Mouse (Mus musculus): ENCODE data around the gene Scarb2.
A peak's percentile ranks its signal among the peaks of the same experiment; 100 is the strongest.

Scarb2 gene

DNA sequence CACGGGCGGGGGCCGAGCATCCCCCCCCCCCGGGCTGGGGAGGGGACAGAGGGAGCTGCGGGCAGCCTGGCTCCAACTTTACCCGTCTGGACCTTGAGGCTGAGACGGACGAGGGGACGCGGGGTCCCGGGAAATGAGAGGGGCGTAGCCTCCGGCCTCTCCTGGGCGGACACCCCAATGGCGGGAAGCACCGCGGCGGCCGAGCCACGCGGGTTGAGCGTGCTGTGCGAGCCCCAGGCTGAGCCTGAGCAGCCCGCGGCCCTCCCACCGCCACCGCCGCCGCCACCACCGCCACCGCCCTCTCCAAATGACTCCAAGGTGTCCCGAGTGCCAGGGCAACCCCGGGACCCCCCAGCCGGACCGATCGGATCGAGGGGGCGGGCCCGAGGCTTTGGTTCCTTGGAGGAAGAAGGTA is 72.1 kb downstream of the Scarb2 start:
- DNase-seq = no peak

DNA sequence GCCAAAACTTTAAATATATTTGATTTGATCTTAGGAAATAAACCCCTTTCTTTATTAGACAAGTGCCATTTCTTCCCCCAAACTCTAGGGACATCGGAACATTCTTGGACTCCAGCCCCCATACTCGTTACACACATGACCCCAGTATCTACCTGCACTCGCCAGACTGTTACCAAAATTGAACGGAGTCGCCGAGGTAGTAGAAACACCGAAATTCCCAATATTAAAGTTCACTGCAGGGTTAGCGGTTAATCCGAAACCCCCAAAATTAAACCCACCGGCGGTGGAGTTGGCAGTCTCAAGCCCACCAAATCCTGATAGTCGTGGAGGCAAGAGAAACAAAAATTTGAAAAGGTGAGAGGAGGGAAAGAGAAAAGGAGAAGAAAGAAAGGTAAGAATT is 72.6 kb downstream of the Scarb2 start:
- peak in 1 of 2 experiments; percentile 12 for DNase-seq

DNA sequence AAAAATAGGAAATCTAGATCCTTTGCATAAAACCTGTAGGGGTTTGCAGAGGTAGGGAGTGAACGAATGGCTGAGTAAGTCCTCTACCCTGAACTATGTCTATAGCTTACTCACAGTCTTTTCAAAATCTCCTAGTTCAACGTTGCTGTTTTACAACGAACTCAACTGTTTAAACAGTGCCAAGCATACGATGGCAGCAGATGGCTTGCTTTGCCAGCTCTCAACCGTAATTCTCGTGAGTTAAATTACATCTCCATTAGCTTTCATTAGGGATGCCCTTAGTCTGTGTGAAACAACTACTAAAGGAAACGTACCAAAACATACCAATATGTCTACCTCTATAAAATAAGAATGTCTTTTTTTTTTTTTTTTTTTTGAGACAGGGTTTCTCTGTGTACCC is 75.0 kb downstream of the Scarb2 start:
- DNase-seq = no peak

DNA sequence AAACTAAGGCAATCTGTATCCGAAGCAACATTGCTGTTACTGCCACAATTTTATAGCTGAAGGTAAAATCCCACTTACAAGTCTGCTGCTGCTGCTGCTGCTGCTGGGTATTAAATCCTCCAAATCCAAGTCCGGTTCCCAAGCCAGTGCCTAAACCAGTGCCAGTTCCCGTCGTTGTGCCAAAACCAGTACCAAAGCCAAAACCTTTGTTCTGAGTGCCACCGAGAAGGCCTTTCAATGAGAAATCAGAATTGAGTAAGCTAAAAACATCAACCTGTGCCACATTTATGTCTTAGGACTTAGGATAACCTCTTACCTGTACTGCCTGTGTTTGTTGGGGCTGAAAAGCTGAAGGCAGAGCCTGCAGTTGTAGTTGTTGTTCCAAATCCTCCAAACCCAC is 75.9 kb downstream of the Scarb2 start:
- peak in 1 of 2 experiments; percentile 22 for DNase-seq

DNA sequence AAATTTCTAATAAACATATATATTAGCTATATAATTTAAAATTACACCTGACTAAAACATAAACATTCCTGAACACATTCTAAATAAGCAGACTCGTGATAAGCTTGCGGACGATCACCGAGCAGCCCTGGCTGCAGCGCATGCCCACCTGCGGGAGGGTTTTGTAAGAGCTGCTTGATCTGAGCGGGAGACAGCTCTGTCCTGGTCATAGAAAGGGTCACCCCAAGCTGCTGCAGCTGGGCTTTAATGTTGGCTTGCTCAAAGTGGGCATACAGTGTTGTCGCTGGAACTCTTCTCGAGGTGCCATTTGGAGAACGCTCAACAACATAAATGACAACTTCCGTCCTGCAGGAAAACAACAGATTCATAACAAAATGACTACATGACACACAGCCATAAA is 82.5 kb downstream of the Scarb2 start:
- DNase-seq = no peak

DNA sequence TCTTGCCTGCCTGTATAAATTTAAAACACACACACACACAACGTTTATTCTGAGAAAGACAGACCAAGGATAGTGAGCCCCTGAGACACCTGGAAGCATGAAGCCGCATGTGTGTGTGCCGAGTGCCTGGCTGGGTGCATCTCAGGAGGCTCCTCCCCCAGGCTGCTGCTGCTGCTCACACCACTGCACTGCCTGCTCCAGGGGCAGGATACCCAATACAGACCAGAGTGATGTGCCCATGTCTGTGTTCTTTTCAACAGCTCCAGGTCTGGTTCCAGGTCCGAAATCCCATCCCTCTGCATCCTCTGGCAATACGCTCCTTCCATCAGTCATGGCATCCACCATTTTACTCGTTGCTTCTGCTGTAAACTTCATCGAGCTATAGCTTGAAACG is 92.7 kb downstream of the Scarb2 start:
- no peak for DNase-seq

DNA sequence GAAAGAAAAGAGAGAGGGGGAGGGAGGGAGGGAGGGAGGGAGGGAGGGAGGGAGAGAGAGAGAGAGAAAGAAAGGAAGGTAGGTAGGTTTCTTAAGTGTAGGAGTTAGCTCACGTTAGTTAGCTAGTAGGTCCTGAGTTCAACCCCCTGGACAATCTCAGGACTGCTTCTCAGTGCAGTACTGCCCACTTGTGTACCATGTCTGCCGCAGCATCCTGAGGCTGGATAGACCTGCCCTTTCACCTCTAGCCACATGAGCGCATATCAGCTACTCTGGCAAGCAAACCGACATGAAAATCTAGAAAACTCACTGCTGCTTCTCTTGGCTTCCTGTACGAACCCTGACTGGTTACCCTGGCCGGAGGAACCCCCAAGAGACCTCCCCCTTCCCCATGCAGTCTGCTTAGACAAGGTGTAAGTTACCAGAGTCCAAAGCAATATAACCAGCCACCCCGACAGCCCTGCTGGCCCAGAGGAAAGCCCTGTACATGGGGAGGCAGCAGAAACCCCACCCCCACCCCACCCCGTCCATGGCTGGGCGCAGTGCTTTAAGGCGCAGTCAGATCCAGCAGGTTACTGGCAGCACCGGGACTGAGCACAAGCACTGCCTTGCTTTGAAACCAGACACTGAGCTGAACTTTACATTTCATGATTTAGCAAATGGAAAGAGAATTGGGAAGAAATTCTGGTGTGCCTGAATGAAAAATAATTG is 93.2 kb downstream of the Scarb2 start:
- no peak for DNase-seq

DNA sequence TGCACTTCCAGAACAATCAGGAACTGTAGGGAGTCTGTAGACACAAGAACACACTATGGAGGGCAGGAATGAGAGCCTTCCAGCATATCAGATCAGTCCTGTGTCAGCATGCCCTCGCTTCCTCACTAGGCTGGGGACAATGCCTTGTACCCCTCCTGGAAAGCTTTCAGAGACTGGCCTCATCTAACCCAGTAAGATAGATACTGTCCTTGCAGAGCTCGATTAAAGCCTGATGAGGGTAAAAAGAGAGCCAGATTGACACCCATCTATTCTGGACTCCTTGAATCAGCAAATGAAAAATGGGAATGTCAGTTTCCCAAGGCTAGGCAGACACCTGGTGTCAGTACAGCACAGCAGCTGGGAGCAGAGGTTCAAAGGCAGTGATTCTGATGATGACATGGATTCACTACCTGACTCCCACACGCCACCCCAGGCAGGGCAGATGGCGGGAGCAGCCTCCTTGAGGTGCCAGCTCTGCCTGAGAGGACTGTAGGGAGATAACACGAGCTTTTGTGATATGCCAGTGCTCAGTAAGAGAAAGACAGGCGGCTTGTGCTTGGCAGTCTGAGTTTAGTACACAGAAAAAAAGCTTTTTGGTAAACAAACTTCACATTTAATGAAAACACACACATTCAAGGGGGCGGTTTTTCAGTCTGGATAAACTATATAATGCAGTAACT is 95.0 kb downstream of the Scarb2 start:
- DNase-seq = no peak

DNA sequence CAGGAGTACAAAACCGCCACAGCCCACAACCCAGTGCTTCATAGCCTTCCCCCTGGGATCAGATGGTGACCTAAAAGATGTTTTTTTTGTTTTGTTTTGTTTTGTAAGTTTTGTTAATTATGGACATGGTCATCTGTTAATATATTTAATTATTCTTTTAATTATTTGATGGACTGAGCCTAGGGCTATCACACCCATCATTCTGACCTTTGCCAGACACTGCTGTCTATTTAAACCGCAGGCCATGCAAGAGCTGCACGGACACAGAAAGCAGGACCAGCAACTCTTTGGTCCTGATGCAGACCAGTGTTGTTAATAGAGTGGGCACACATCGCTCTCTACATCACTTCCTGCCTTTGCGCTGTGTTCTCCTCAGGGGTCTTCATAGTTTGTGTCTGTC is 96.1 kb downstream of the Scarb2 start:
- no peak for DNase-seq

DNA sequence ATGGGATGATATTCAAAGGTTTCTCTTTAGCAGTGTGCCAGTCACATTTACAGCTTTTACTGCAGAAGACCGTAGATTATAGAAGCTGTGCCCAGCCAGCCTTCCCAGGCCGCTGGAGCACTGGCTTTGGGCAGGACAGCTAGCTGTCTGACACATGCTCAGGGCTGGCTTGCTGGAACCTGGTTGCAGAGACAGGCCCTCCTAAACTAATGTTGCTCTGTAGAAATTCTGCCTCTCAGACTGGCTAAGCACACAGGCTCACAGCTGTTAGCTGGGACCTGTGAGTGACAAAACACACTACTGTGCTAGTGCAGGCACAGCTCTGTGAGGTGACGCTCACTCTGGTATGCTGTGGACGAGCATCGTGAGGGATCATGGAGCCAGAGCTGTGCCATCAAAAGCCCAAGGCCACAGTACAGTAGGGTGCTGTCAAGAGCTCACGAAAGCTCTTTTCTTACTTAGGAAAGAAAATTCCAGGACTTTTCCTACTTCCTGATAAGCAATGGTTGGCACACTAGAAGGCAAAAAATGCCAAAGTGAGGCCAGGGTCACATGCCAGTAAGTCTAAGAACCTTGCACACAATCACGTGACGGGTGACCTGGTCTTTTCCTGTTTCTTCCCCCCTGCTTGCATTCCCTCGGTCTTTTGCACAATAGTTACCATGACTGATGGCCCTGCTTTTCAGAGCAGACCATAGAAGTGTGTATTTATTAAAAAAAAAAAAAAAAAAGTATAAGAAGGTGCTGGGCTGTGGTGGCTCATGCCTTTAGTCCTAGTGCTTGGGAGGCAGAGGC is 97.1 kb downstream of the Scarb2 start:
- no peak for DNase-seq

DNA sequence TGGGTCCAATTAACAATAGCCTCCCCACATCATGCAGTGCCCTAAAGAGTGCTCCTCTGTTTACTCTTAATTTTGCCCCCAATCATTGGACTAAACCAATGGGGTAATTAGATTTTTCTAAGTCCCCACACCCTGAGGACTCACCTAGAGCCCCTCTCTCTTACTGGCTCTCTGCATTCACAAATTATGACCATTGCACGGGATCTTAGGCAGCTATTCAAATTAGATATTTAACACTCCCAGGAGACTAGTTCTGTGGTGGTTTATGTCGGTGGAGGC is 102.3 kb downstream of the Scarb2 start:
- DNase-seq = no peak

DNA sequence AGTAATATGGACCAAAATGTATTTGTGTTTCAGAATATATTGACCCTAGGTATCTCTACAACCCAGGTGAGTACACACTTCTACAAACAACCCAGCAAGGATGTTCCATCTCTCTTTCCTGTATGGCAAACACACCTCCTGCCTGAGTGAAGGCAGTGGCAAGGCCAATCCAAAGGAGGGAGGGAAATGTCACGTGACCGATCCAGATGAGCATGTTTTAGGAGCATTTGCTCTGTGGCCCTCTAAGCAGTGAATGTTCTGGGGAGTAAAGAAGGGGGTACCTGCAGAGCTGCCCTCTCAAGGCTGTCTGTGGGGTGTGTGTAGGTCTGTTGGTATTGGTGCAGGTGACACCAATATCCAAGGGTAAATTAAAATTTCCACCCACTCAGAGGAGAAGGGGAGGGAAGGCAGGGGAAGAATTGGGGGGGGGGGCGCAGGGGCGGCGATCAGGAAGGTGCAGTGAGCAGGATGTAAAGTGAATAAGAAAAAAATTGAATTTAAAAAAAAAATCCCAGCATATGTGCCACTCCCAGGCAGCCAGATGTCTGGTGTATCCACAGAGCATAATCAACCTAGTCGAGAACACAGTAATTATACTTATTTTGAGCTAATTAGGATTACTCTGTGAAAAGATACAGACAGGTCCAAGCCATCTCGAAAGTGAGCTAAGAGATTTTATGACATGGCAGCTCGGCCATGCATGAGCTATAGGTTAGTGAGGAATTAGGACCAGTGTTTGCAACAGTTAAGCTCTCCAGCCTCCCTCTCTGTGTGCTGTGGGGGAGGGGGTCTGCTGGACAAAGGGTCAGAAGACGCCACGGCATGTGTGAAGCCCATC is 102.9 kb downstream of the Scarb2 start:
- no peak for DNase-seq

DNA sequence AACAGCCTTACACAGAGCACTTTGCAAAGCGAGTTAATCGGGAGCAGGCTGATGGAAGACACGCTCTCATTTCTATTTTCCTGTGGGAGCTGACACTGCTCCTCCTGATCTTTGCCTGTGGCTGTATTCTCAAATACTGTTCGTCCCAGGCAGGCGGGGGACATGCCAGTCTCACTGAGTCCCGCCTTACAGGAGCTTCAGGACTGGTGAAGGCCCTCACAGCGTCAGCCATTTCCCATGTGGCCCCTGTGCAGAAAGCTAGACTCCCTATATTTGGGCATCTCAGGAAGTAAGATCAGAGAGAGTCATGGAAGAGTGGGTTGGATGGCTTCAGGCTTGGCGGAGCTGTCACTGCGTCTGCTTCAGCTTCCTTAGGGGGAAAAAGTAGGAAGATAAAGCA is 103.8 kb downstream of the Scarb2 start:
- no peak for DNase-seq

DNA sequence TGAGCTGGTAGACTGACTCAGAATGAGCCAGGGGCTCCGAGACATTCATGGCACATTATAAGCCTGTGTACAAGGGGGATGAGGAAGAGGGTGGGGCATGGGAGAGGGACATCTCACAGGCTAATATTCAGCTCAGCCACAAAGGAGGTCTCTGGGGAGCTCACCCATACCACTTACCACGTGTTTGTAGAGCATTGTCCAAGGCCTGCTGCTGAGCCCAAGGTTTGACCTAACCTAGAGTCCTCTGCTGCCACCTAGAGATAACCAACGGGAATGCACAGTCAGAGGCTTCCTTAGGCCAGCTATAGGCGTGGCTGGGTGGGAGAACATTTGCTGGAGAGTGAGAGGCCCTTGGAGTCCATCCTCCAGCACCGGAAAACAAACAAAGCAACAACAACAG is 108.5 kb downstream of the Scarb2 start:
- peak; percentile 83 to 91 for DNase-seq

DNA sequence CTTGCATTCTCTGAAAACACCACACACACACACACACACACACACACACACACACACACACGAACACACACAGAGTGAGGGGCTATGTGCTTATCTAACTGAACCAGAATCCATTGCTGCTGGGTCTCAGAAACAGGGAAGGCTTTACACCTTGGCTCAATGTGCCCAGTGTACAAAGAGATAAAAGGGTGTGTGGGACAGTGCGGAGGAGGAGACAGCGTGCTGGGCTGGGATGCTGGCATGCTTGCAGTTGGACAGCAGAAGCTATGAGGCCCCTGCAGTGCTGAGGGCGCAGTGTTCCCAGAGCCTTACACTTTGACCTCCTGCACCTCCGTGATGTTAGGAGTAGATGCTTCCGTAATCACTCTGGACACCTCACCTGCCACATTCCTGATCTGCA is 110.2 kb downstream of the Scarb2 start:
- DNase-seq = no peak

DNA sequence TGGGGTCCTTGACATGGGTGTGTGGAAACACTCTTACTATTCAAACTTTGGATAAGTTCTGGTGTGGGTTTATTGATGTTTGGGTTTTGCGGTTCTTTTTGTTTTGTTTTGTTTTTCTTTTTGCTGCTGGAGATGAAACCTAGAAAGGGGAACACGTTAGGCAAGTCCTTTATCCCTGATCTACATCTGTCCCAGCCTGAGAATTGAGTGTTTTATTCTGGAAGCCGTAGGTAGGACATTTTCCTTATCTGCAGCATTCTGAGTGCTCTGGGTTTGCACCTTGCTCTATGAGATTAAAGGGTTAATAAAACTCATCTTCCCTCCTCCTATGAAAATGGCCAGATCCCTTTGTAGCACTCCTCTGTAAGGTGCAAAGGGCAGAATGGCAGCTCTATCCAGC is 110.9 kb downstream of the Scarb2 start:
- DNase-seq = no peak

DNA sequence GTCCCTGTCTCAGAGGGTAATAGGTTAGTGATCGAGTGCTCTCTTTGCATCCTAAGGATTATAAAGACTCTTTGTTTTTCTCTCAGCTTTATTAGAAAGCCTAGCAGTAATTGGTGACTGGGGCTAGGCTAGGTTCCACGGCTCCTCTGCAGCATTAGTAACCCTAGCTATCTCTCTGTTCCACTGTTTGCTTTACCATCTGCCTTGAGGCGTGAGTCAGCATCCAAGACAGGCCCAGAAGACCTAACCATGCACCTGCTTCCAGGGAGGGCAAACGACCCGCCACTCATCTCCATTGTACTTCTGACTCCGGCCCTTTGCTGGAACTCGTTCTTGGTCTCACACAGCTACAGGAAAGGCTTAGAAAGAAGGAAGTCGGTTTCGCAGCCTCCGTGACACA is 112.8 kb downstream of the Scarb2 start:
- no peak for DNase-seq

DNA sequence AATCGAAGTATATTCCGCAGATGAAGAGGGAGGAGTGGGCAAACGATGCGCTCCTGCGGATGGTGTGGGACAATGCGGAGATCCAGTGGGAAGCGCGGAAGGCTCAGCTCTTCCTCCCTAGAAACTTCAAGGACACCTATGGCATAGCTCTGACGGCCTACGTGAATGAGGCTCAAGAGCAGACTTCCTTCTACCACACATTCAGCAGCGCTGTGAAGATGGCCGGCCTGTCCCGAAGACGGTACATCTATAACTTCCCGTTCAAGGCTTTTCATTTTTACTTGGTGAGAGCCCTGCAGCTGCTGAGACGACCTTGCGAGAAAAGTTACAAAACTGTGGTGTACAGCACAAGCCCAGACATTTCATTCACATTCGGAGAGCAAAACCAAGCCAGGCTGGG is 114.1 kb downstream of the Scarb2 start:
- DNase-seq = no peak
